Mouse (Mus musculus): ENCODE data around the gene Slc38a6. TPM values are rescaled to one million over a fixed set of nuclear protein-coding genes. Genes with fewer than 3 reads are reported as not detected.

The Slc38a6 gene
- total and polyA plus RNA-seq, 3 experiments: 7.0 to 15.4 (median 10.2) TPM

GRCm38 (mm10) chr12:73259269-73259668, 27.3 kb upstream of the Slc38a6 start:
- no peak overlapping the region for H3K9ac ChIP-seq (ENCODE audit: insufficient read depth, low read depth)
- H3K36me3 ChIP-seq (replicated peaks in 1 of 2; ENCODE audit: control insufficient read depth in 1 of 2, insufficient read depth in 1 of 2, low read length in 1 of 2): peaks cover 0 to 15% of the 10 kb centered on the region in 2 experiments
- no peak overlapping the region for H3K4me2 ChIP-seq (ENCODE audit: insufficient read depth, low read depth, poor library complexity, severe bottlenecking)
- H3K9me3 ChIP-seq (replicated peaks; ENCODE audit: low read length): no peaks in the 10 kb centered on the region
- H3K79me2 ChIP-seq (replicated peaks; ENCODE audit: control insufficient read depth, extremely low read depth, insufficient read depth, poor library complexity, severe bottlenecking): no peaks in the 10 kb centered on the region; the same call in 1 of the 2 replicates
- H3K27me3 ChIP-seq (replicated peaks): no peaks in the 10 kb centered on the region
- in situ Hi-C loops (cut with MboI; ENCODE audit: low pct_ligation_motif_present, low pct_unique_long_range_greater_than_20kb, low sequenced_read_pairs): no loop called here
- no peak for DNase-seq (ENCODE audit: extremely low read depth)
- dilution Hi-C loops (cut with MboI; ENCODE audit: extremely low pct_ligation_motif_present, extremely low pct_unique_long_range_greater_than_20kb, low sequenced_read_pairs): no loop called here
- H3K27ac ChIP-seq (ENCODE audit: insufficient read depth, low read depth): no peak overlapping the region
- TF ChIP-seq IRF4 (IDR thresholded peaks at IDR 0.05; ENCODE audit: low read depth, low read length) (no peak), ZKSCAN1 (IDR thresholded peaks at IDR 0.05; ENCODE audit: borderline replicate concordance, low read depth, low read length) (no peak), MYC (IDR thresholded peaks at IDR 0.05; ENCODE audit: low read depth, low read length) (no peak), ZMIZ1 (IDR thresholded peaks at IDR 0.05; ENCODE audit: low read depth, low read length) (no peak), CTCF (conservative IDR thresholded peaks at IDR 0.05 in 1 of 2, IDR thresholded peaks at IDR 0.05 in 1 of 2; ENCODE audit: low read depth in 2 of 2, low read length in 2 of 2) (no peak), USF2 (conservative IDR thresholded peaks at IDR 0.05; ENCODE audit: low read depth, low read length) (no peak), KAT2A (IDR thresholded peaks at IDR 0.05; ENCODE audit: insufficient replicate concordance, low read length) (no peak), ELF1 (IDR thresholded peaks at IDR 0.05; ENCODE audit: low read depth, low read length) (no peak), TBP (conservative IDR thresholded peaks at IDR 0.05; ENCODE audit: low read depth, low read length) (no peak), HCFC1 (IDR thresholded peaks at IDR 0.05; ENCODE audit: low read depth, low read length) (no peak), ETS1 (conservative IDR thresholded peaks at IDR 0.05; ENCODE audit: low read depth, low read length) (no peak), JUND (conservative IDR thresholded peaks at IDR 0.05; ENCODE audit: low read depth, low read length) (no peak), MEF2A (IDR thresholded peaks at IDR 0.05; ENCODE audit: borderline replicate concordance, low read depth, low read length) (no peak)
- H3K4me3 ChIP-seq (replicated peaks in 1 of 3; ENCODE audit: low read depth in 2 of 3, low read length in 2 of 3, poor library complexity in 1 of 3): no peak overlapping the region
- H3K4me1 ChIP-seq (ENCODE audit: control insufficient read depth in 1 of 2, insufficient read depth in 2 of 2): no peaks in the 10 kb centered on the region

DNA sequence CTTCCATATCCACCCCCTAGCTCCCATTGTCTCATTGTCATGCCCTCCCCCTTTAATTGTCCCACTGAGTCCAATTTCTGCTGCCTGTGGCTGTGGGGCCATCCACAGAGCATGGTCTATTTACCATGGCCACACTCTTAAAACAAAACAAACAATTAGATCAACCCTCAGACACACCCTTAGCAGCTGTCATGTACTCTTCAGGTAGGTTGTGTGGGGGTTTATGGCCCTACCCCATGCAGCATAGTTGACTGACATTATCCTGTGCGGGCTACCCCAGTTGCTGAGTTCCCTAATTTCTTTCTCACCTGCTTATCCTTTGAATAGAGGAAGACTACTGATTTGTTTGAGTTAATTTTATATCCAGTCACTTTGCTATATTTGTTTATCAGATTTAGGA, 26.2 kb upstream of the Slc38a6 start:
- H3K4me1 ChIP-seq (ENCODE audit: control insufficient read depth in 1 of 2, insufficient read depth in 2 of 2): no peaks in the 10 kb centered on the region
- DNase-seq (ENCODE audit: extremely low read depth): no peak
- in situ Hi-C loops (cut with MboI; ENCODE audit: low pct_ligation_motif_present, low pct_unique_long_range_greater_than_20kb, low sequenced_read_pairs): no loop called here
- no peaks in the 10 kb centered on the region for H3K27me3 ChIP-seq (replicated peaks)
- no peaks in the 10 kb centered on the region; the same call in 1 of the 2 replicates for H3K79me2 ChIP-seq (replicated peaks; ENCODE audit: control insufficient read depth, extremely low read depth, insufficient read depth, poor library complexity, severe bottlenecking)
- H3K4me2 ChIP-seq (ENCODE audit: insufficient read depth, low read depth, poor library complexity, severe bottlenecking): no peak overlapping the region
- dilution Hi-C loops (cut with MboI; ENCODE audit: extremely low pct_ligation_motif_present, extremely low pct_unique_long_range_greater_than_20kb, low sequenced_read_pairs): no loop called here
- no peak overlapping the region for H3K27ac ChIP-seq (ENCODE audit: insufficient read depth, low read depth)
- no peaks in the 10 kb centered on the region for H3K9me3 ChIP-seq (replicated peaks; ENCODE audit: low read length)
- no peak overlapping the region for H3K4me3 ChIP-seq (replicated peaks in 1 of 3; ENCODE audit: low read depth in 2 of 3, low read length in 2 of 3, poor library complexity in 1 of 3)
- no peak for TF ChIP-seq MXI1 (IDR thresholded peaks at IDR 0.05; ENCODE audit: low read depth, low read length)
- TF ChIP-seq BHLHE40 (IDR thresholded peaks at IDR 0.05; ENCODE audit: low read depth, low read length): no peak
- TF ChIP-seq MEF2A (IDR thresholded peaks at IDR 0.05; ENCODE audit: borderline replicate concordance, low read depth, low read length): no peak
- no peak for TF ChIP-seq RAD21 (IDR thresholded peaks at IDR 0.05; ENCODE audit: low read depth, low read length)
- TF ChIP-seq PAX5 (IDR thresholded peaks at IDR 0.05; ENCODE audit: low read length): no peak
- no peak for TF ChIP-seq JUND (conservative IDR thresholded peaks at IDR 0.05; ENCODE audit: low read depth, low read length)
- TF ChIP-seq NELFE (IDR thresholded peaks at IDR 0.05; ENCODE audit: low read depth, low read length): no peak
- no peak for TF ChIP-seq CHD2 (IDR thresholded peaks at IDR 0.05; ENCODE audit: low read length)
- TF ChIP-seq ZNF384 (IDR thresholded peaks at IDR 0.05; ENCODE audit: low read depth, low read length): no peak
- no peak overlapping the region for H3K9ac ChIP-seq (ENCODE audit: insufficient read depth, low read depth)
- peaks cover 0 to 15% of the 10 kb centered on the region in 2 experiments for H3K36me3 ChIP-seq (replicated peaks in 1 of 2; ENCODE audit: control insufficient read depth in 1 of 2, insufficient read depth in 1 of 2, low read length in 1 of 2)
